Mouse (Mus musculus) adrenal gland, adult 18-20 months (tissue): ENCODE data around the gene Trim29. TPM values are rescaled to one million over a fixed set of nuclear protein-coding genes. Genes with fewer than 3 reads are reported as not detected.

Experiments used
- DNase-seq, 2 experiments: peaks; one replicate each; pipeline ENCODE4 v3.0.0; 2021 to 2022; ENCODE audit warnings: low spot score in 2 of 2
- total RNA-seq, 2 experiments: library from RNA; stranded (reverse); gene quantifications; 1 replicate in 1 of 2; 2 replicates in 1 of 2; pipeline ENCODE4 v1.2.3; 2021

Gene Trim29
- total RNA-seq, 2 experiments from 2014 or later: 0.23 to 0.35 TPM

DNA sequence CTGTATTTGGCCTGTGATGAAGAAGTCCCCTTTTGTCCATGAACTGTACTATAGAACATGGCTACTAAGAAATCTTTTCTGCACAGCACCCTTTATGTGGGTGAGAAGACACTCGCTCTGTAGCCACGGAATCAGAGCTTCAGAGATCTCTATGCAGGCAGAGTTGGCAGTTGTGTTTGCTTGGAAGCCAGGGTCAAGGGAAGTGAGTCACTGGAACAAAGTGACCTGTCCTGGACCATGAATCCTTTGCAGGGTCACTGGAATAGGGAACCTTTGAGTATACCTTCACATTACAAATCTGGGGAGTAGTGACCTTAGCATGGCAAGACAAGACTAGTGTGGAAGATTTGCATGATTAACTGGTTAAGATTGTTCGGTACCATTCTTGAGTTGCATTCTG is 58.1 kb downstream of the Trim29 start:
- no peak for DNase-seq

DNA sequence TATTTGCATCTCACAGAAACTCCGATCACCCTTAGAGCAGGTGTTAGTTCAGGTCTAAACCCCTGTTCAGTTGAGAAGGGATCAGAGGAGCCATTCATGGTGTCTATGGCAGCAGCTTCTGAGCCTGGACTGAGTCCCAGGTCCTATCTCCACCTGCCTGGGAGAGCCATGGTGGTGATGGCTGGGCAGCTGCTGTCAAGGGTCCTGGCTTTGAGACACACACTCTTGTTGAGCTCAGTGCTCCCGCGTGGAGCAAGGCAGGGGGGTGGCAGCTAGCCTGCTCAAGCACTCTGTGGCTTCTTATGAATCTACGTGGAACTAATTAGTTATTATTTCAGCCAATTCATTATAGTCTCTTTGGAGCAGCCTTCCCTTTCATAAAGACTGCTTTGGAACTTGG is 73.2 kb downstream of the Trim29 start:
- no peak for DNase-seq

DNA sequence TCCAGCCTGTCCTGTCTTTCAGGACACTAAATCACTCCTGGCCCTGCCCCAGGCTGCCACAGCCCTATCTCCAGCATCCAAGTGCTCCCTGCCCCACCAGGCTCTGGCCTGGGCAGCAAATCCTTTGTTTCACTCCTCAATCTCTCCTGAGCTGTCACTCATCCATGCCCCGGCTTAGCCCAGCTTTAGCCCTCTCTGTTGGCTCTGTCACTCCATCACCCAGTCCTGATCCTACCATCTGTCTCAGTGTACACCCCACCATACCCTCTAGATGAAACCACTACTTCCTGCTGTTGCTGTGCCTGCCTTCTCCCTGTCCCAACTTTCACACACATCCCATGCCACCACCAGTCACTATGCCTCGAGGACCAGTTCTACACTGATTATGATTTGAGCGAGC is 73.8 kb downstream of the Trim29 start:
- DNase-seq: no peak

Other genes with a start within 250 kb of the Trim29 start
- 100 to 1,000 TPM; 114 to 125 TPM for gene Arhgef12, start 203.6 kb upstream of the Trim29 start, total RNA-seq
- gene Tmem136, start 194.3 kb upstream of the Trim29 start, total RNA-seq: 1 to 10 TPM; 4.7 to 4.9 TPM
- under 1 TPM; 0.20 to 0.22 TPM for gene Pou2f3, start 100.5 kb upstream of the Trim29 start, total RNA-seq
- gene Oaf, start 70.9 kb upstream of the Trim29 start, total RNA-seq: 10 to 100 TPM in 1 of 2 experiments, 1 to 10 TPM in 1; 9.9 to 38.0 TPM